Mouse (Mus musculus) midbrain, embryonic 11.5 days (tissue): ENCODE data around the gene Clta. TPM values are rescaled to one million over a fixed set of nuclear protein-coding genes. Genes with fewer than 3 reads are reported as not detected.

Experiments
- ATAC-seq: fragments of 200-750 bp; cut with Nextera tagmentation; 2 replicates; pipeline ENCODE4 v1.8.0; 2017; ENCODE audit warnings: moderate TSS enrichment, moderate library complexity; ENCODE audit not compliant: low FRiP score
- DNase-seq: peaks from one replicate; pipeline ENCODE4 v3.0.0; 2015; ENCODE audit warnings: low spot score; ENCODE audit errors: missing footprints
- H3K27ac ChIP-seq: fragments of 300-500 bp; sonication (generic); 2 replicates; pipeline ENCODE4 v1.5.1; 2014; ENCODE audit warnings: low read depth, low read length
- H3K27me3 ChIP-seq: fragments of 300-500 bp; sonication (generic); 2 replicates; pipeline ENCODE4 v1.6.1; 2014; ENCODE audit warnings: mild to moderate bottlenecking, low read length, moderate library complexity, mixed read lengths; ENCODE audit not compliant: control insufficient read depth, insufficient read depth
- H3K36me3 ChIP-seq: fragments of 300-500 bp; sonication (generic); 2 replicates; pipeline ENCODE4 v1.6.1; 2014; ENCODE audit warnings: mild to moderate bottlenecking, low read length, moderate library complexity, mixed read lengths; ENCODE audit not compliant: control insufficient read depth, insufficient read depth
- H3K4me1 ChIP-seq: fragments of 300-500 bp; sonication (generic); 2 replicates; pipeline ENCODE4 v1.6.1; 2014; ENCODE audit warnings: low read length; ENCODE audit not compliant: control insufficient read depth, insufficient read depth
- H3K4me2 ChIP-seq: fragments of 300-500 bp; sonication (generic); 2 replicates; pipeline ENCODE4 v1.6.1; 2014; ENCODE audit warnings: mild to moderate bottlenecking, moderate library complexity
- H3K4me3 ChIP-seq: fragments of 300-500 bp; sonication (generic); 2 replicates; pipeline ENCODE4 v1.5.1; 2014; ENCODE audit warnings: low read depth, low read length
- H3K9ac ChIP-seq: fragments of 300-500 bp; sonication (generic); 2 replicates; pipeline ENCODE4 v1.6.1; 2014; ENCODE audit warnings: low read length
- H3K9me3 ChIP-seq: fragments of 300-500 bp; sonication (generic); 2 replicates; pipeline ENCODE4 v1.6.1; 2016; ENCODE audit warnings: low read length; ENCODE audit not compliant: control insufficient read depth
- WGBS: fragments of 180-500 bp; shearing (Covaris S2); extraction: QIAGEN DNeasy Blood & Tissue Kit; methylation state at CpG from one replicate; pipeline ENCODE4 v1.1.7; 2014; 5-methylcytosine and 5-hydroxymethylcytosine counted together
- polyA plus RNA-seq: library from polyadenylated mRNA; unstranded; fragments of >200 nt; fragmentation: Nextera tagmentation; extraction: Ambion mirVana; gene quantifications from 2 replicates; pipeline ENCODE4 v1.2.1, GENCODE M21; 2014

Gene Clta
- polyA plus RNA-seq, 1 experiment from 2014 or later: 226 TPM

GRCm38 (mm10) chr4:44049812-44050211 is 45.6 kb downstream of the Clta start:
- no peak overlapping the region for H3K4me2 ChIP-seq
- ATAC-seq (no peak), DNase-seq (no peak)
- no peaks in the 10 kb centered on the region for H3K27me3 ChIP-seq
- no peak overlapping the region for H3K9ac ChIP-seq
- no peak overlapping the region for H3K27ac ChIP-seq
- no peak overlapping the region for H3K4me3 ChIP-seq
- H3K4me1 ChIP-seq: no peaks in the 10 kb centered on the region
- H3K9me3 ChIP-seq: no peaks in the 10 kb centered on the region
- H3K36me3 ChIP-seq: no peaks in the 10 kb centered on the region
- 95% methylated on average over 5 of the region's 5 CpGs for WGBS

- Histone ChIP-seq H3K27ac (no peak overlapping the region), H3K9me3 (no peaks in the 10 kb centered on the region), H3K27me3 (no peaks in the 10 kb centered on the region), H3K4me2 (no peak overlapping the region), H3K36me3 (no peaks in the 10 kb centered on the region), H3K9ac (no peak overlapping the region), H3K4me1 (no peaks in the 10 kb centered on the region), H3K4me3 (no peak overlapping the region)
- DNase-seq (no peak), ATAC-seq (no peak)
- WGBS: 90% methylated on average over 13 of the region's 13 CpGs
Measured at GRCm38 (mm10) chr4:44059674-44060073, 55.4 kb downstream of the Clta start.

- DNase-seq (peak; percentile 65), ATAC-seq (no peak)
- Histone ChIP-seq H3K4me3 (no peak overlapping the region), H3K9ac (no peak overlapping the region), H3K27me3 (no peaks in the 10 kb centered on the region), H3K27ac (no peak overlapping the region), H3K36me3 (no peaks in the 10 kb centered on the region), H3K9me3 (no peaks in the 10 kb centered on the region), H3K4me2 (no peak overlapping the region), H3K4me1 (no peaks in the 10 kb centered on the region)
- WGBS: 76% methylated on average over 9 of the region's 9 CpGs
Measured at GRCm38 (mm10) chr4:44062062-44062461, 57.8 kb downstream of the Clta start.

GRCm38 (mm10) chr4:44062816-44063215 is 58.6 kb downstream of the Clta start:
- H3K9ac ChIP-seq: no peak overlapping the region
- WGBS: 89% methylated on average over 14 of the region's 14 CpGs
- ATAC-seq: no peak

GRCm38 (mm10) chr4:44065355-44066025 is 61.2 kb downstream of the Clta start:
- DNase-seq (peak; percentile 100), ATAC-seq (0 out of 2 replicates have a peak, but pooled peaks have one; percentile 52)
- no peaks in the 10 kb centered on the region for H3K9me3 ChIP-seq
- WGBS: 35% methylated on average over 16 of the region's 16 CpGs
- H3K4me2 ChIP-seq: no peak overlapping the region
- H3K9ac ChIP-seq: no peak overlapping the region
- H3K4me1 ChIP-seq: no peaks in the 10 kb centered on the region
- H3K36me3 ChIP-seq: no peaks in the 10 kb centered on the region
- no peaks in the 10 kb centered on the region for H3K27me3 ChIP-seq
- H3K4me3 ChIP-seq: no peak overlapping the region
- no peak overlapping the region for H3K27ac ChIP-seq

More at GRCm38 (mm10) chr4:44062816-44063215, 58.6 kb downstream of the Clta start:
- Histone ChIP-seq H3K27me3 (no peaks in the 10 kb centered on the region), H3K4me2 (no peak overlapping the region), H3K27ac (no peak overlapping the region), H3K36me3 (no peaks in the 10 kb centered on the region), H3K4me1 (no peaks in the 10 kb centered on the region), H3K4me3 (no peak overlapping the region), H3K9me3 (no peaks in the 10 kb centered on the region)
- no peak for DNase-seq

GRCm38 (mm10) chr4:44066891-44067290 is 62.6 kb downstream of the Clta start:
- peaks cover 3% of the 10 kb centered on the region; the same call in 1 of the 2 replicates for H3K4me1 ChIP-seq
- 0 out of 2 replicates have a peak, but pooled peaks cover 4% of the 10 kb centered on the region for H3K27me3 ChIP-seq
- no peak for DNase-seq
- H3K9ac ChIP-seq: no peak overlapping the region
- no peak overlapping the region for H3K4me3 ChIP-seq
- H3K9me3 ChIP-seq: no peaks in the 10 kb centered on the region
- H3K27ac ChIP-seq: no peak overlapping the region
- ATAC-seq: no peak
- H3K4me2 ChIP-seq: no peak overlapping the region
- H3K36me3 ChIP-seq: no peaks in the 10 kb centered on the region
- WGBS: 87% methylated on average over 6 of the region's 6 CpGs

GRCm38 (mm10) chr4:44068736-44069135 is 64.5 kb downstream of the Clta start:
- no peaks in the 10 kb centered on the region for H3K9me3 ChIP-seq
- no peak for DNase-seq
- no peak overlapping the region for H3K4me2 ChIP-seq
- H3K4me1 ChIP-seq: peaks cover 6% of the 10 kb centered on the region; the same call in 1 of the 2 replicates
- 33% methylated on average over 9 of the region's 9 CpGs for WGBS
- 0 out of 2 replicates have a peak, but pooled peaks cover 4% of the 10 kb centered on the region for H3K27me3 ChIP-seq
- no peak overlapping the region for H3K9ac ChIP-seq
- H3K4me3 ChIP-seq: no peak overlapping the region
- H3K27ac ChIP-seq: no peak overlapping the region
- H3K36me3 ChIP-seq: no peaks in the 10 kb centered on the region
- no peak for ATAC-seq

GRCm38 (mm10) chr4:44069411-44069810 is 65.2 kb downstream of the Clta start:
- Histone ChIP-seq H3K4me1 (peaks cover 6% of the 10 kb centered on the region; the same call in 1 of the 2 replicates), H3K9me3 (no peaks in the 10 kb centered on the region), H3K4me3 (no peak overlapping the region), H3K9ac (no peak overlapping the region), H3K36me3 (no peaks in the 10 kb centered on the region), H3K27ac (no peak overlapping the region), H3K27me3 (0 out of 2 replicates have a peak, but pooled peaks cover 4% of the 10 kb centered on the region), H3K4me2 (no peak overlapping the region)
- ATAC-seq: no peak
- no peak for DNase-seq
- 94% methylated on average over 4 of the region's 4 CpGs for WGBS

GRCm38 (mm10) chr4:44070641-44071040 is 66.4 kb downstream of the Clta start:
- H3K4me2 ChIP-seq: no peak overlapping the region
- H3K9ac ChIP-seq: no peak overlapping the region
- 0 out of 2 replicates have a peak, but pooled peaks cover 4% of the 10 kb centered on the region for H3K27me3 ChIP-seq
- H3K36me3 ChIP-seq: no peaks in the 10 kb centered on the region
- no peak overlapping the region for H3K27ac ChIP-seq
- no peak for ATAC-seq
- WGBS: 78% methylated on average over 4 of the region's 4 CpGs
- no peak for DNase-seq
- peaks cover 6% of the 10 kb centered on the region; the same call in 1 of the 2 replicates for H3K4me1 ChIP-seq
- H3K9me3 ChIP-seq: no peaks in the 10 kb centered on the region
- no peak overlapping the region for H3K4me3 ChIP-seq
